Mouse (Mus musculus): ENCODE measurements around the gene Hoxd10. TPM values are rescaled to one million over a fixed set of nuclear protein-coding genes. Genes with fewer than 3 reads are reported as not detected.

Gene Hoxd10
- polyA plus RNA-seq, 1 experiment from 2014 or later, result not detected

DNA sequence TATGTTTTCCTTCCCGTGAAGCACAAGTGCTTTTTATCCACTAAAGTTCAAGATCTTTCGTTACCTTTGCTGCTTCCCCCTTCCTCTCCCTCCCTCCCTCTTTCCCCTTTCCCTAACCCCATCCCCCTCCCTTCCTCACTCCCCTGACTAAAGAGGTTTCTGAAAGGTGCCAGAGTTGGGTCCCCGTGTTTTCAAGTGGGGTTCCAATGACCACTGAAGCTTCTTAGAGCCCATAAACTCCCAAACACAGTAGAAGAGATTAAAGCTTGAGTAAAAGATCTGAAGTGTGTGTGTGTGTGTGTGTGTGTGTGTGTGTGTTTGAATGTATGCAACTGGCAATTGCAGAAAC lies 22.5 kb upstream of the Hoxd10 start:
- H3K4me2 ChIP-seq (ENCODE audit: low read depth, low read length), result no peak overlapping the region
- 0% methylated on average over 3 of the region's 3 CpGs for WGBS
- no peak overlapping the region for H3K4me3 ChIP-seq (ENCODE audit: low read depth, low read length)

GRCm38 (mm10) chr2:74669650-74670235 lies 22.0 kb upstream of the Hoxd10 start:
- DNase-seq (ENCODE audit: low spot score) (no peak), ATAC-seq (replicated peaks; ENCODE audit: insufficient number of reproducible peaks, low FRiP score, low TSS enrichment, low read depth) (no peak)
- Histone ChIP-seq H3K9me3 (replicated peaks; ENCODE audit: control insufficient read depth, low read length) (no peaks in the 10 kb centered on the region), H3K4me3 (ENCODE audit: low read depth, low read length) (no peak overlapping the region), H3K27ac (replicated peaks; ENCODE audit: low read depth, low read length) (no peak overlapping the region), H3K4me2 (ENCODE audit: low read depth, low read length) (no peak overlapping the region), H3K27me3 (ENCODE audit: control insufficient read depth, insufficient read depth, low read length) (peaks cover 78% of the 10 kb centered on the region), H3K36me3 (replicated peaks; ENCODE audit: control insufficient read depth, insufficient read depth, low read depth, low read length) (no peaks in the 10 kb centered on the region), H3K4me1 (ENCODE audit: control insufficient read depth, insufficient read depth, low read length) (peaks cover 7% of the 10 kb centered on the region), H3K9ac (replicated peaks; ENCODE audit: low read length) (no peak overlapping the region)
- under 1% methylated on average over 14 of the region's 14 CpGs for WGBS

More for the DNA sequence above, 22.5 kb upstream of the Hoxd10 start:
- peaks cover 7% of the 10 kb centered on the region for H3K4me1 ChIP-seq (ENCODE audit: control insufficient read depth, insufficient read depth, low read length)
- no peaks in the 10 kb centered on the region for H3K36me3 ChIP-seq (replicated peaks; ENCODE audit: control insufficient read depth, insufficient read depth, low read depth, low read length)
- H3K9ac ChIP-seq (replicated peaks; ENCODE audit: low read length), result no peak overlapping the region
- H3K27me3 ChIP-seq (ENCODE audit: control insufficient read depth, insufficient read depth, low read length), result peaks cover 78% of the 10 kb centered on the region
- no peaks in the 10 kb centered on the region for H3K9me3 ChIP-seq (replicated peaks; ENCODE audit: control insufficient read depth, low read length)
- no peak overlapping the region for H3K27ac ChIP-seq (replicated peaks; ENCODE audit: low read depth, low read length)
- ATAC-seq (replicated peaks; ENCODE audit: insufficient number of reproducible peaks, low FRiP score, low TSS enrichment, low read depth) (no peak), DNase-seq (ENCODE audit: low spot score) (no peak)

DNA sequence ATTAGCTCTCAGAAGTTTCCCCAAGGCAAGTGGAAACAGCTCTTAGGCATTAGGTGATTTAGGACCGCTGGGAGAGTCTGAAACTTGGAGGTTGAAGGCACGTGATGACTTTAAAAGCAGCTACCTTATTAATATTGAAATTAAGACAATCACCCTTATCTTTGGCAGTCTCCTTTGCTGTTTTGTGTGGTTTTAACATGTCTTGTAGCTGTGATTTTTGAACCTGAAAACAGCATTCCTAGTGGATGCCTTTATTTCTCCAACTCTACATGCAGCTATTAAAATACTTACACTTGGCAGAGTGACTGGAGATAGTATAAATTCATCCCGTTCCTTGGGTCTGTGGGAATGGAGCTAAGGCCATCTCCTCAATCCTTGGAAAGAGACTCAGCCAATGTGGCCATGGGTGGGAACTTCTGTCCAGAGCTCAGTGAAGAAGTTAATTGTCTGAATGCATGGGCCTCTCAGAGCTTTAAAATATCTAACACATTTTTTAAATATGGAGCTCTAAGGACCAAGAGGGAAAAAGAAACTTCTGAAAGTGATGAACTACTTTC lies 21.0 kb upstream of the Hoxd10 start:
- H3K4me2 ChIP-seq (ENCODE audit: low read depth, low read length), result no peak overlapping the region
- H3K9ac ChIP-seq (replicated peaks; ENCODE audit: low read length), result no peak overlapping the region
- WGBS, result 2% methylated on average over 3 of the region's 3 CpGs
- H3K27me3 ChIP-seq (ENCODE audit: control insufficient read depth, insufficient read depth, low read length), result peaks cover 82% of the 10 kb centered on the region
- DNase-seq (ENCODE audit: low spot score), result no peak
- no peaks in the 10 kb centered on the region for H3K9me3 ChIP-seq (replicated peaks; ENCODE audit: control insufficient read depth, low read length)
- H3K36me3 ChIP-seq (replicated peaks; ENCODE audit: control insufficient read depth, insufficient read depth, low read depth, low read length), result no peaks in the 10 kb centered on the region
- H3K4me1 ChIP-seq (ENCODE audit: control insufficient read depth, insufficient read depth, low read length), result peaks cover 7% of the 10 kb centered on the region
- no peak for ATAC-seq (replicated peaks; ENCODE audit: insufficient number of reproducible peaks, low FRiP score, low TSS enrichment, low read depth)
- H3K4me3 ChIP-seq (ENCODE audit: low read depth, low read length), result no peak overlapping the region
- no peak overlapping the region for H3K27ac ChIP-seq (replicated peaks; ENCODE audit: low read depth, low read length)

GRCm38 (mm10) chr2:74671847-74672246 lies 19.9 kb upstream of the Hoxd10 start:
- ATAC-seq (replicated peaks; ENCODE audit: insufficient number of reproducible peaks, low FRiP score, low TSS enrichment, low read depth), result no peak
- Histone ChIP-seq H3K9me3 (replicated peaks; ENCODE audit: control insufficient read depth, low read length) (no peaks in the 10 kb centered on the region), H3K27ac (replicated peaks; ENCODE audit: low read depth, low read length) (no peak overlapping the region), H3K4me1 (ENCODE audit: control insufficient read depth, insufficient read depth, low read length) (peaks cover 7% of the 10 kb centered on the region), H3K4me3 (ENCODE audit: low read depth, low read length) (no peak overlapping the region), H3K27me3 (ENCODE audit: control insufficient read depth, insufficient read depth, low read length) (peaks cover 83% of the 10 kb centered on the region), H3K9ac (replicated peaks; ENCODE audit: low read length) (no peak overlapping the region), H3K4me2 (ENCODE audit: low read depth, low read length) (no peak overlapping the region), H3K36me3 (replicated peaks; ENCODE audit: control insufficient read depth, insufficient read depth, low read depth, low read length) (no peaks in the 10 kb centered on the region)
- 3% methylated on average over 5 of the region's 5 CpGs for WGBS
- DNase-seq (ENCODE audit: low spot score), result no peak

DNA sequence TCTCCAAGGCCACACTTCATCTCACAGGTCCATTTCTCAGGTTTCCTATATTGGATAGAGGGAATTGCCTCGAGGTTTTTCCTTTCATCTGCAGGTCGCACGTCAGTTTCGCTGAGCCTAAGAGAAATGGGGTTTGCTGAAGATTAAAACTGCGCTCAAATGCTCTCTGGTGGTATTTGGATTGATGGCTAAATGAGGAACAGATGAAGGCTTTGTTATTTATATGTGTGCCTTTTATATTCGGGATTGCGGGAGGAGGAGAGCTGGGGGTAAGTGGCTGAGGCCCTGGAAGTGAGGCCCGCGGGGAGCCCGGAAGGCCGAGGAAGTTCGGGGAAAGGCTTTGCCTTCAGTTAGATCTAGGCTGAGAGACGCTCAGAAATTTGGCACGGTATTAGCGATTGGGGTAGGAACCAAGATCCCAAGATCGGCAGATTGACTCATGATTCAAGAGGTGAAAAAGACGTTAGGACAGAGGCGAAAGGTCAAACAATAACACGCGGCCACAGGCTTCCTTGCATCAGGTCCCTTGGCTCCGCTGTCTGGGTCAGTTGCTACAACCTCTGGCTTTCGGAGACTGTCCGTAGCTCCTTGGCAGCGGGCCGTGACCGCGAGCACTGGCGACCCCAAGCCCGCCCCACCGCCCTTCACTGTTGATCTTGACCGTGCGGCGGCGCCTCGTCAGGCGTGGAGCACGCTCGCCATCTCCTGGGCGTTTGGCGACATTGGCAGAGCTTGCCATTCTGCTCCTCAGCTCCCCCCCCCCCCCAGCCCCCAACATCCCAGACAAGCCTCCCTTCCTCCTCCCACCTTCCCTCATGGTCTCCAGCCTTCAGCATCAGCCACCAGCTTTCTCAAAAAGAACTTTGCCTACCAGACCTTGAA lies 19.0 kb upstream of the Hoxd10 start:
- Histone ChIP-seq H3K9ac (replicated peaks; ENCODE audit: low read length) (no peak overlapping the region; the same call in 1 of the 2 replicates), H3K4me3 (ENCODE audit: low read depth, low read length) (0 out of 2 replicates have a peak overlapping the region, but pooled peaks have one; percentile 12), H3K27ac (replicated peaks; ENCODE audit: low read depth, low read length) (no peak overlapping the region), H3K4me2 (ENCODE audit: low read depth, low read length) (peak overlapping the region; percentile 42), H3K9me3 (replicated peaks; ENCODE audit: control insufficient read depth, low read length) (no peaks in the 10 kb centered on the region), H3K27me3 (ENCODE audit: control insufficient read depth, insufficient read depth, low read length) (peaks cover 84% of the 10 kb centered on the region), H3K36me3 (replicated peaks; ENCODE audit: control insufficient read depth, insufficient read depth, low read depth, low read length) (no peaks in the 10 kb centered on the region), H3K4me1 (ENCODE audit: control insufficient read depth, insufficient read depth, low read length) (peaks cover 7% of the 10 kb centered on the region)
- peak; percentile 80 for DNase-seq (ENCODE audit: low spot score)
- no peak for ATAC-seq (replicated peaks; ENCODE audit: insufficient number of reproducible peaks, low FRiP score, low TSS enrichment, low read depth)
- 1% methylated on average over 40 of the region's 40 CpGs for WGBS

DNA sequence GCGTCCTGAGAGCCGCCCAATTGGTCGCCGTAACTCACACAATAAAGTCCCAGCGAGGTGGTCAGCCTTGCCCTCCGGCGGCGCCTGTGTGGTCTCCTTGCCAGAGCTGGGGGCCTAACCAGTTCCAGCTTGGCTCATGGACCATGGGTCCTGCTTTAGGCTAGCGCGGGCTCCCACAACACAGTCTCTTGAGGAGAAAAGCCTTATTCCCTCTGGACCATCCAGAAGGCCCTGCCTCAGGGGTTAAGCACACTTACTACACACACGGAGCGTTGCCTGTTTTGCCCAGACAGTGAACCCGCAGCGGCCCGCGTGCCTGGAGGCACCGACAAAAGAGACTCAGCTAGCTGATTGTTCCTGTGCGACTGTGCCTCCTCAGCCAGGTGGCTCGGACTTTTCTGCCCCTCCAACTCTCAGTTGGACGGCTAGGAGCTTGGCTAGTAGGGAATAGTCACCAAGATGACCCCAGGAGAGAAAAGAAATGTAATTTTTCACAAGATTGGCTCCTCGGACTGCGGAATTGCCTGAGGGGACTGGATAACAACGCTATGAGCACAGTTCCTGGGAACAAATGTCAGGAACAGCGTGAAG lies 17.8 kb upstream of the Hoxd10 start:
- ATAC-seq (replicated peaks; ENCODE audit: insufficient number of reproducible peaks, low FRiP score, low TSS enrichment, low read depth) (no peak), DNase-seq (ENCODE audit: low spot score) (no peak)
- Histone ChIP-seq H3K4me1 (ENCODE audit: control insufficient read depth, insufficient read depth, low read length) (no peaks in the 10 kb centered on the region; the same call in 1 of the 2 replicates), H3K27me3 (ENCODE audit: control insufficient read depth, insufficient read depth, low read length) (peaks cover 83% of the 10 kb centered on the region), H3K9ac (replicated peaks; ENCODE audit: low read length) (no peak overlapping the region), H3K4me2 (ENCODE audit: low read depth, low read length) (no peak overlapping the region), H3K36me3 (replicated peaks; ENCODE audit: control insufficient read depth, insufficient read depth, low read depth, low read length) (no peaks in the 10 kb centered on the region), H3K4me3 (ENCODE audit: low read depth, low read length) (no peak overlapping the region), H3K27ac (replicated peaks; ENCODE audit: low read depth, low read length) (no peak overlapping the region), H3K9me3 (replicated peaks; ENCODE audit: control insufficient read depth, low read length) (no peaks in the 10 kb centered on the region)
- WGBS, result 1% methylated on average over 24 of the region's 24 CpGs

DNA sequence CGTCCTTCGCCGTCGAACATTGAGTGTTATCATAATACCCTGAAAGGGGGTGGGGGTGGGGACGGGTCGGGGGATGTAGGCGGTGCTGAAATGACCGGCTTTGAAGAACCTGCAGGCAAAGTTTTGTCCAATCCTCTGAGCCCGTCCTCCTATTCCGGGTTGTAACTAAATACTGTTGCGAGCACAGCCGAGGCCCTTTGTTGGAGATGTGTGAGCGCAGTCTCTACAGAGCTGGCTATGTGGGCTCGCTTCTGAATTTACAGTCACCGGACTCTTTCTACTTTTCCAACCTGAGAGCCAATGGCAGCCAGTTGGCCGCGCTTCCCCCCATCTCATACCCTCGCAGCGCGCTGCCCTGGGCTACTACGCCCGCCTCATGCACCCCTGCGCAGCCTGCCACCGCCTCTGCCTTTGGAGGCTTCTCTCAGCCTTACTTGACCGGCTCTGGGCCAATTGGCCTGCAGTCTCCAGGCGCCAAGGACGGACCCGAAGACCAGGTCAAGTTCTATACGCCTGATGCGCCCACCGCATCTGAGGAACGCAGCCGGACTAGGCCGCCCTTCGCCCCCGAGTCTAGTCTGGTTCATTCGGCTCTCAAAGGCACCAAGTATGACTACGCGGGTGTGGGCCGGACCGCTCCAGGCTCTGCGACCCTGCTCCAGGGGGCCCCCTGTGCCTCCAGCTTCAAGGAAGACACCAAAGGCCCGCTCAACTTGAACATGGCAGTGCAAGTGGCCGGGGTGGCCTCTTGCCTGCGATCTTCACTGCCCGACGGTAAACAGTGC lies 16.7 kb upstream of the Hoxd10 start, which contains the start of gene Hoxd12:
Hoxd12 (plus strand) TSS at position 133 of the 785 bp plus-strand sequence.
- Histone ChIP-seq H3K4me1 (ENCODE audit: control insufficient read depth, insufficient read depth, low read length) (no peaks in the 10 kb centered on the region; the same call in 1 of the 2 replicates), H3K9ac (replicated peaks; ENCODE audit: low read length) (no peak within 1 kb of the TSS), H3K9me3 (replicated peaks; ENCODE audit: control insufficient read depth, low read length) (no peaks in the 10 kb centered on the region), H3K36me3 (replicated peaks; ENCODE audit: control insufficient read depth, insufficient read depth, low read depth, low read length) (no peaks in the 10 kb centered on the region), H3K27me3 (ENCODE audit: control insufficient read depth, insufficient read depth, low read length) (peaks cover 85% of the 10 kb centered on the region), H3K4me2 (ENCODE audit: low read depth, low read length) (no peak within 1 kb of the TSS), H3K4me3 (ENCODE audit: low read depth, low read length) (no peak within 1 kb of the TSS), H3K27ac (replicated peaks; ENCODE audit: low read depth, low read length) (no peak within 1 kb of the TSS)
- 2% methylated on average over 47 of the region's 47 CpGs for WGBS
- ATAC-seq (replicated peaks; ENCODE audit: insufficient number of reproducible peaks, low FRiP score, low TSS enrichment, low read depth) (no peak), DNase-seq (ENCODE audit: low spot score) (no peak)

All from embryonic facial prominence, embryonic 11.5 days (tissue).